Mouse (Mus musculus) stomach, postnatal 0 days (tissue): ENCODE results near the gene Myrip.

Experiments
- CTCF ChIP-seq: IDR thresholded peaks from 2 replicates; pipeline ENCODE4 v1.5.1; 2016; ENCODE audit warnings: antibody characterized with exemption, low read depth, mild to moderate bottlenecking, moderate library complexity
- EP300 ChIP-seq: optimal IDR thresholded peaks from 2 replicates; pipeline ENCODE3; 2016; ENCODE audit warnings: antibody characterized with exemption

DNA sequence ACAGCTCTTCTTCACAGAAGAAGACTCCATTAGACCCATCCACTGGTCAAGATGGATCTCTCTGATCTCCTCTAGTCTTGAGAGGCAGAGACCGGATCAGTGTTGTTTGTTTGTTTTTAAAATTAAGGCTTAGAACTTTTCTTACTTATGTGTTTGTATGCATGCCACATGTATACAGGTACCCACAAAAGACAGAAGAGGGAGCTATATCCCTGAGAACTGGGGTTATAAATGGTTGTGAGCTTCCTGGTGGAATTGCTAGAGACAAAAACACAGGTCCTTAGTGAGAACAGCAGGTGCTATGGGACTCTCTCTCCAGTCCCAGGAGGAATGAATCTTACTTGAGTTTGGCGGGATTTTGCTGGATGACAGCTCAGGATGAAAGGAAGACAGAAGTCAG, 1.9 kb upstream of the Myrip start:
- TF ChIP-seq EP300 (no peak), CTCF (peak; percentile 49)
